Mouse (Mus musculus) forebrain, embryonic 15.5 days (tissue): ENCODE data around the gene Pik3cd. TPM values are rescaled to one million over a fixed set of nuclear protein-coding genes. Genes with fewer than 3 reads are reported as not detected.

Experiments
- ATAC-seq: fragments of 200-750 bp; cut with Nextera tagmentation; replicated peaks from 2 replicates; pipeline ENCODE4 v1.8.0; 2017; ENCODE audit warnings: mild to moderate bottlenecking, moderate TSS enrichment, moderate library complexity
- H3K27ac ChIP-seq: fragments of 300-500 bp; sonication (generic); replicated peaks from 2 replicates; pipeline ENCODE4 v1.5.1; 2015; ENCODE audit warnings: mild to moderate bottlenecking, inconsistent platforms
- H3K27me3 ChIP-seq: fragments of 300-500 bp; sonication (generic); 2 replicates; pipeline ENCODE4 v1.6.1; 2015; ENCODE audit warnings: inconsistent platforms
- H3K36me3 ChIP-seq: fragments of 300-500 bp; sonication (generic); 2 replicates; pipeline ENCODE4 v1.6.1; 2015; ENCODE audit warnings: mild to moderate bottlenecking, inconsistent platforms
- H3K4me1 ChIP-seq: fragments of 300-500 bp; sonication (generic); 2 replicates; pipeline ENCODE4 v1.6.1; 2015; ENCODE audit warnings: inconsistent platforms
- H3K4me2 ChIP-seq: fragments of 300-500 bp; sonication (generic); replicated peaks from 2 replicates; pipeline ENCODE4 v1.6.1; 2015; ENCODE audit warnings: mild to moderate bottlenecking, inconsistent platforms
- H3K4me3 ChIP-seq: fragments of 300-500 bp; sonication (generic); 2 replicates; pipeline ENCODE4 v1.5.1; 2015; ENCODE audit warnings: mild to moderate bottlenecking, inconsistent platforms
- H3K9ac ChIP-seq: fragments of 300-500 bp; sonication (generic); replicated peaks from 2 replicates; pipeline ENCODE4 v1.6.1; 2015; ENCODE audit warnings: mild to moderate bottlenecking, inconsistent platforms
- H3K9me3 ChIP-seq: fragments of 300-500 bp; sonication (generic); 2 replicates; pipeline ENCODE4 v1.6.1; 2016; ENCODE audit warnings: inconsistent platforms
- WGBS: fragments of 180-500 bp; shearing (Covaris S2); methylation state at CpG from one replicate; pipeline ENCODE4 v1.1.7; 2015; ENCODE audit warnings: mixed read lengths; 5-methylcytosine and 5-hydroxymethylcytosine counted together
- polyA plus RNA-seq: library from polyadenylated mRNA; unstranded; fragments of >200 nt; fragmentation: Nextera tagmentation; extraction: Ambion mirVana; gene quantifications from 2 replicates; pipeline ENCODE4 v1.2.1, GENCODE M21; 2015

Gene Pik3cd
- polyA plus RNA-seq, 1 experiment from 2014 or later = 18.2 TPM

- ATAC-seq = no peak
- Histone ChIP-seq H3K9ac (no peak overlapping the region), H3K4me1 (no peaks in the 10 kb centered on the region), H3K4me3 (no peak overlapping the region), H3K36me3 (peaks cover 76% of the 10 kb centered on the region), H3K27ac (no peak overlapping the region), H3K4me2 (no peak overlapping the region), H3K9me3 (no peaks in the 10 kb centered on the region), H3K27me3 (no peaks in the 10 kb centered on the region)
- 93% methylated on average over 4 of the region's 4 CpGs for WGBS
Observed at GRCm38 (mm10) chr4:149654232-149654631, 48.1 kb downstream of the Pik3cd start.

GRCm38 (mm10) chr4:149650493-149651193 lies 51.7 kb downstream of the Pik3cd start:
- no peak for ATAC-seq
- Histone ChIP-seq H3K9ac (no peak overlapping the region), H3K36me3 (peaks cover 94% of the 10 kb centered on the region), H3K27ac (no peak overlapping the region), H3K4me3 (no peak overlapping the region), H3K9me3 (no peaks in the 10 kb centered on the region), H3K4me2 (no peak overlapping the region), H3K27me3 (no peaks in the 10 kb centered on the region), H3K4me1 (no peaks in the 10 kb centered on the region)
- WGBS = 71% methylated on average over 24 of the region's 24 CpGs

- Histone ChIP-seq H3K27me3 (no peaks in the 10 kb centered on the region), H3K4me1 (no peaks in the 10 kb centered on the region), H3K27ac (no peak overlapping the region), H3K4me3 (no peak overlapping the region), H3K9me3 (no peaks in the 10 kb centered on the region), H3K4me2 (no peak overlapping the region), H3K9ac (no peak overlapping the region), H3K36me3 (peaks cover 89% of the 10 kb centered on the region)
- ATAC-seq = no peak
- WGBS = 89% methylated on average over 20 of the region's 20 CpGs
Observed at GRCm38 (mm10) chr4:149648031-149648805, 54.2 kb downstream of the Pik3cd start.

- peaks cover 87% of the 10 kb centered on the region for H3K36me3 ChIP-seq
- no peak for ATAC-seq
- H3K4me3 ChIP-seq = no peak overlapping the region
- H3K27me3 ChIP-seq = no peaks in the 10 kb centered on the region
- no peaks in the 10 kb centered on the region for H3K9me3 ChIP-seq
- 96% methylated on average over 9 of the region's 9 CpGs for WGBS
- H3K4me1 ChIP-seq = no peaks in the 10 kb centered on the region
- no peak overlapping the region for H3K27ac ChIP-seq
- no peak overlapping the region for H3K9ac ChIP-seq
- H3K4me2 ChIP-seq = no peak overlapping the region
Observed at GRCm38 (mm10) chr4:149645761-149646160, 56.6 kb downstream of the Pik3cd start.

GRCm38 (mm10) chr4:149641956-149642355 lies 60.4 kb downstream of the Pik3cd start:
- 94% methylated on average over 5 of the region's 5 CpGs for WGBS
- Histone ChIP-seq H3K9me3 (no peaks in the 10 kb centered on the region), H3K36me3 (peaks cover 79% of the 10 kb centered on the region), H3K27ac (no peak overlapping the region), H3K4me1 (no peaks in the 10 kb centered on the region), H3K4me2 (no peak overlapping the region), H3K9ac (no peak overlapping the region), H3K27me3 (no peaks in the 10 kb centered on the region), H3K4me3 (no peak overlapping the region)
- ATAC-seq = no peak

- no peak overlapping the region for H3K27ac ChIP-seq
- H3K36me3 ChIP-seq = peaks cover 73% of the 10 kb centered on the region
- H3K4me2 ChIP-seq = no peak overlapping the region
- no peak for ATAC-seq
- no peaks in the 10 kb centered on the region for H3K4me1 ChIP-seq
- H3K9ac ChIP-seq = no peak overlapping the region
- WGBS = 85% methylated on average over 8 of the region's 8 CpGs
- H3K27me3 ChIP-seq = no peaks in the 10 kb centered on the region
- no peak overlapping the region for H3K4me3 ChIP-seq
- no peaks in the 10 kb centered on the region for H3K9me3 ChIP-seq
Observed at GRCm38 (mm10) chr4:149641400-149641799, 61.0 kb downstream of the Pik3cd start.

GRCm38 (mm10) chr4:149640831-149641230 lies 61.5 kb downstream of the Pik3cd start:
- Histone ChIP-seq H3K4me2 (no peak overlapping the region), H3K9me3 (no peaks in the 10 kb centered on the region), H3K9ac (no peak overlapping the region), H3K36me3 (peaks cover 71% of the 10 kb centered on the region), H3K27me3 (no peaks in the 10 kb centered on the region), H3K4me1 (no peaks in the 10 kb centered on the region), H3K27ac (no peak overlapping the region), H3K4me3 (no peak overlapping the region)
- 70% methylated on average over 9 of the region's 9 CpGs for WGBS
- ATAC-seq = no peak

GRCm38 (mm10) chr4:149637942-149638341 lies 64.4 kb downstream of the Pik3cd start:
- Histone ChIP-seq H3K27ac (no peak overlapping the region), H3K4me2 (no peak overlapping the region), H3K9ac (no peak overlapping the region), H3K36me3 (peaks cover 73% of the 10 kb centered on the region), H3K27me3 (no peaks in the 10 kb centered on the region), H3K4me1 (no peaks in the 10 kb centered on the region), H3K4me3 (no peak overlapping the region), H3K9me3 (no peaks in the 10 kb centered on the region)
- ATAC-seq = no peak
- whole genome bisulfite sequencing = 87% methylated on average over 7 of the region's 7 CpGs

- Histone ChIP-seq H3K9ac (no peak overlapping the region), H3K4me2 (no peak overlapping the region), H3K36me3 (peaks cover 73% of the 10 kb centered on the region), H3K27me3 (no peaks in the 10 kb centered on the region), H3K9me3 (no peaks in the 10 kb centered on the region), H3K4me1 (no peaks in the 10 kb centered on the region), H3K27ac (no peak overlapping the region), H3K4me3 (no peak overlapping the region)
- ATAC-seq = no peak
- 89% methylated on average over 8 of the region's 8 CpGs for WGBS
Observed at GRCm38 (mm10) chr4:149635915-149636415, 66.4 kb downstream of the Pik3cd start.

GRCm38 (mm10) chr4:149634966-149635365 lies 67.4 kb downstream of the Pik3cd start:
- Histone ChIP-seq H3K4me2 (no peak overlapping the region), H3K27ac (no peak overlapping the region), H3K36me3 (peaks cover 72% of the 10 kb centered on the region), H3K27me3 (no peaks in the 10 kb centered on the region), H3K9ac (no peak overlapping the region), H3K9me3 (no peaks in the 10 kb centered on the region), H3K4me3 (no peak overlapping the region), H3K4me1 (no peaks in the 10 kb centered on the region)
- 94% methylated on average over 11 of the region's 11 CpGs for WGBS
- no peak for ATAC-seq

- H3K4me2 ChIP-seq = no peak overlapping the region
- no peaks in the 10 kb centered on the region for H3K27me3 ChIP-seq
- no peak for ATAC-seq
- H3K9me3 ChIP-seq = no peaks in the 10 kb centered on the region
- 86% methylated on average over 1 of the region's 1 CpGs for WGBS
- no peak overlapping the region for H3K27ac ChIP-seq
- H3K4me3 ChIP-seq = no peak overlapping the region
- H3K36me3 ChIP-seq = peaks cover 70% of the 10 kb centered on the region
- no peaks in the 10 kb centered on the region for H3K4me1 ChIP-seq
- H3K9ac ChIP-seq = no peak overlapping the region
Observed at GRCm38 (mm10) chr4:149634157-149634556, 68.2 kb downstream of the Pik3cd start.

- 86% methylated on average over 9 of the region's 9 CpGs for whole genome bisulfite sequencing
- ATAC-seq = no peak
- Histone ChIP-seq H3K9me3 (no peaks in the 10 kb centered on the region), H3K9ac (no peak overlapping the region), H3K36me3 (peaks cover 61% of the 10 kb centered on the region), H3K27me3 (no peaks in the 10 kb centered on the region), H3K4me1 (no peaks in the 10 kb centered on the region), H3K4me2 (no peak overlapping the region), H3K27ac (no peak overlapping the region), H3K4me3 (no peak overlapping the region)
Observed at GRCm38 (mm10) chr4:149632670-149633307, 69.6 kb downstream of the Pik3cd start.
